Mouse (Mus musculus) brain, embryonic 14.5 days (tissue): ENCODE results near the gene Klrb1.

Source experiments
- CTCF ChIP-seq: fragments of 200-500 bp; IDR thresholded peaks from 2 replicates; pipeline ENCODE4 v1.5.1; 2012; ENCODE audit warnings: inconsistent platforms, mild to moderate bottlenecking, moderate library complexity, borderline replicate concordance; ENCODE audit not compliant: insufficient read depth, insufficient read length; ENCODE audit errors: extremely low read depth
- POLR2A ChIP-seq: fragments of 200-500 bp; IDR thresholded peaks from 2 replicates; pipeline ENCODE4 v1.6.1; 2012; ENCODE audit warnings: mild to moderate bottlenecking, inconsistent platforms, borderline replicate concordance; ENCODE audit not compliant: poor library complexity, insufficient read depth, insufficient read length, severe bottlenecking; ENCODE audit errors: extremely low read depth

- TF ChIP-seq POLR2A = no peak
- no peak for TF ChIP-seq CTCF
Observed at GRCm38 (mm10) chr6:128732032-128732431, 9.2 kb upstream of the Klrb1 start.
